Mouse (Mus musculus) 3T3-L1 (cell line): ENCODE results near the gene Adarb2.

ENCODE experiments used
- DNase-seq: peaks from one replicate; pipeline ENCODE4 v3.0.0-alpha.2; 2015; ENCODE audit warnings: low read depth, low spot score

Adarb2 gene

DNA sequence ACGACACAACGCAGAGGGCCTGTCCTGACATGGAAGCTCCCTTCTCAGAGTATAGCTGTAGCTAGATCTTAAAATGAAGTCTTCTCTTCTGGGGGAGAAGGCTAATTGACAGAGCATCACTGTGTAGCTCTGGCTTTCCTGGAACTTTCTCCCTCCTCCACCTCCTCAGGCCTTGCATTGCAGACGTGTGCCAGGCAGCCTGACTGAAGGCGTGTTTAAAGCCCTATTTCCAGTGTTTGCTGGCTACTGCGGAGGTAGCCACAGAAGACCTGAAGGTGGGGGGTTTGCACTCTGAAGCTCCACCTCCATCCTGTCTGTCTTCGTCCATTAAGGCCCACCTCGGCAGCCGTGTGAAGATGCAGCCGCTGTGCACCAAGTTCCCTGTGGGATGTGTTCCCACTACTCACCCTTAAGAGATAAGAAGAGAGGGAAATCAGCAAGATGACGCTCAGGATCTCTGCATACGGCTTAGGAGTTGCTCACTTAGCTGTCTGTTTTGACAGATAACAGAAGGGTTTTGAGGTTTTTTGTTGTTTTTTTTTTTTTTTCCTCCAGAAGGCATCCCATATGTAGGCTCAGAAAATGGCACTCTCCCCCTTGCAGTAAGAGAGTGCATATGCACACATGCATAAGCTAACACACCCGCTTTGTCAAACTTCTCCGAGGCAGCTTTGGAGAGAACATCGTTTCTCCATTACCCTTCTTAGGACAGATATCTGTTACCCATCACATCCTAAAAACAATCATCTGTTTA, 581.8 kb downstream of the Adarb2 start:
- no peak for DNase-seq

DNA sequence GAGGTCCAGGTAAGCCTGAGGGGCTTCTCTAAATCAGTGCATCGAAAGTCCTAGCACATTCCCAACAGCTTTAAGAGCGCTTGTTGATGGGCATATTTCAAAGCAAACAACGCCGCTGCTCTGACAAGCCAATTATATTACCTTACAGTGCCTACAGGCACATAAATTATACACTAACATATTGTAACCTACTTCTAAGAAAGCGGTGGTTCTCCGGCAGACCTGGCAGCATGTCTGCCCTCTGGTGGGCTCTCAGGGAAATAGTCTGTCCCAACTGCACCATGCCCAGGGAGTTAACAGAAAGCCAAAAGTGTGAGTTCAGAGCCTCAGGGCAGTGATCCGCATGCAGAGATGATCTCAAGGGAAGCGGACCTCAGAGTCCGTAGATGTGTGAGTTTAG, 582.5 kb downstream of the Adarb2 start:
- peak; percentile 73 for DNase-seq

DNA sequence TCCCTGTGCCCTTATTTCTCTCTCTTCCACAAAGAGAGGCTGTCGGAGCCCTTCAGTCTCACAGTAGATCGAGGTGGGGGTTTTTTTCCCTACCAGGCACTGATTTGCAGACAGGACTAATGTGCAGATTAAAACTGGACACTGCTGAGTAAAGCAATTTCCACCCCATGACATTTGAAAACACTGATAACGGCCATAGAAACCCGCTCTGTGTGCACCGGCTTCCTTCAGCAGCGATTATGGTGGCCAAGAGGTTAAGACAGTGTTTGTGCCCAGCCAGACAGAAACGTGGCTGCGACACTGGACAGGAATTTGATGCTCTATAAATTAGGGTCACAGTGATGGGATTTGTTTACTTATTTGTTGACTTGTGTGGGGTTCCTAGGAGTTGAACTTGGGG, 590.6 kb downstream of the Adarb2 start:
- DNase-seq, result no peak

DNA sequence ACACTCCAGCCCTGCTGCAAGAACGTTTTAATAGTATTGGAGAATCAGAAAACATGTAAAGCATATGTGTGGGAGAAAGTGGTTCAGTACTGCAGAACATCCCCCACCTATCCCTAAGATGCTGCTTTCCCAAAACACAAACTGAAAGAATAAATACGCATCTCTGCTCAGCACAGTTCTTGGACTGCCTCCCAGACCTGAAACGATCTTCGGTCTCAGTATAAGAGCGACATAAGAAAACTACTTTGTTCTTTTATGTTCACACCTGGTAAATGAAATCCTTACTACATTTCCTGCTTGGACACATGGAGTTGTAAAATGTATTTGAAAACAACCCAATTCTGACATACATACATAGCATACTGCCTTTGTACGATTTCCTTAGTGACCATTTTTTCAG, 597.9 kb downstream of the Adarb2 start:
- DNase-seq, result no peak

- DNase-seq, result peak; percentile 27
These were observed 603.3 kb downstream of the Adarb2 start for GRCm38 (mm10) chr13:8805931-8806330.
